Comparison of ENCODE assay signal across 8 mouse cellular contexts in genomic region chr17:44672806-44673205, GRCm38 (mm10).
DNase-seq lines count a peak whose midpoint lies in the region; ATAC-seq and TF ChIP-seq lines count a peak whose summit lies in the region.

No protein-coding gene starts in this region.

- H3K4me1 ChIP-seq in heart, embryonic 14.5 days (ENCODE audit: control insufficient read depth in 2 of 2, insufficient read depth in 2 of 2, low read length in 2 of 2), result peaks cover 14 to 21% of the 10 kb centered on the region in 2 experiments
- H3K4me1 ChIP-seq in embryonic fibroblast, embryonic 13.5 days (ENCODE audit: control insufficient read depth, insufficient read depth, low read length), result no peaks in the 10 kb centered on the region; the same call in none of the 2 replicates
- no peaks in the 10 kb centered on the region for H3K4me1 ChIP-seq in small intestine, adult 2 months (ENCODE audit: control insufficient read depth, insufficient read depth, insufficient read length, low read length)

- no peaks in the 10 kb centered on the region for H3K27me3 ChIP-seq in heart, embryonic 14.5 days (ENCODE audit: control insufficient read depth, insufficient read depth, low read length)
- H3K27me3 ChIP-seq in small intestine, adult 2 months (ENCODE audit: control insufficient read depth, insufficient read depth, low read length), result no peaks in the 10 kb centered on the region

- TF ChIP-seq POLR2A in embryonic fibroblast, embryonic 13.5 days (IDR thresholded peaks at IDR 0.05; ENCODE audit: low read depth, low read length), result no peak
- no peak for TF ChIP-seq POLR2A in small intestine, adult 2 months (IDR thresholded peaks at IDR 0.05; ENCODE audit: low read depth, low read length)

- H3K4me3 ChIP-seq in heart, embryonic 14.5 days (ENCODE audit: control insufficient read depth in 1 of 2, insufficient read depth in 1 of 2, low read depth in 1 of 2, low read length in 2 of 2), result no peak overlapping the region
- H3K4me3 ChIP-seq in embryonic fibroblast, embryonic 13.5 days (ENCODE audit: insufficient read depth, low read length), result no peak overlapping the region
- H3K4me3 ChIP-seq in small intestine, adult 2 months (ENCODE audit: low read depth, low read length), result no peak overlapping the region

- 0 out of 2 replicates have a peak, but pooled peaks have one; percentile 14 for TF ChIP-seq CTCF in embryonic fibroblast, embryonic 13.5 days (IDR thresholded peaks at IDR 0.05; ENCODE audit: borderline replicate concordance, insufficient read depth, low read length)
- TF ChIP-seq CTCF in small intestine, adult 2 months (IDR thresholded peaks at IDR 0.05; ENCODE audit: extremely low read depth, insufficient read length, insufficient replicate concordance, low read depth, low read length), result peak; percentile 28; the same call in 1 of the 2 replicates

- peak overlapping the region in 1 of 2 experiments; percentile 11; a peak in 2 of 4 replicates for H3K27ac ChIP-seq in heart, embryonic 14.5 days (replicated peaks in 1 of 2; ENCODE audit: control insufficient read depth in 1 of 2, insufficient read depth in 1 of 2, low read depth in 2 of 2, low read length in 2 of 2)
- H3K27ac ChIP-seq in embryonic fibroblast, embryonic 13.5 days (ENCODE audit: insufficient read depth, low read length), result no peak overlapping the region
- H3K27ac ChIP-seq in small intestine, adult 2 months (ENCODE audit: insufficient read depth, low read depth, low read length), result no peak overlapping the region

- WGBS in heart, embryonic 14.5 days, result 56% methylated on average over 7 of the region's 7 CpGs
- 55% methylated on average over 7 of the region's 7 CpGs for WGBS in small intestine, adult 2 months

- ATAC-seq in heart, embryonic 14.5 days (ENCODE audit: insufficient number of reproducible peaks, insufficient read depth, low FRiP score, low read depth), result no peak

- no peak for DNase-seq in heart, adult 8-10 months (ENCODE audit: low spot score)
- peak; percentile 43 to 58 for DNase-seq in CD8-positive naive resting alpha-beta T cell, adult 2 months (ENCODE audit: low read depth in 2 of 2, low spot score in 2 of 2)
- no peak for DNase-seq in cerebellum, adult 9-10 months
- no peak for DNase-seq in left cerebral cortex, adult 18-20 months (ENCODE audit: low spot score in 2 of 2)
- no peak for DNase-seq in cerebellum, adult 11-12 months

- H3K9ac ChIP-seq in heart, embryonic 14.5 days (ENCODE audit: low read length), result no peak overlapping the region

- H3K9me3 ChIP-seq in heart, embryonic 14.5 days (ENCODE audit: control insufficient read depth, low read length), result no peaks in the 10 kb centered on the region

- H3K4me2 ChIP-seq in heart, embryonic 14.5 days (ENCODE audit: low read length), result peak overlapping the region; percentile 34

- H3K36me3 ChIP-seq in heart, embryonic 14.5 days (ENCODE audit: control insufficient read depth, insufficient read depth, low read length), result no peaks in the 10 kb centered on the region
- no peaks in the 10 kb centered on the region for H3K36me3 ChIP-seq in small intestine, adult 2 months (ENCODE audit: control insufficient read depth, insufficient read depth, low read length)

Comparison
In these comparisons a context has a peak if more than half of its experiments do, and no peak if none do; other contexts are left out.
1. DNase-seq: peak in CD8-positive naive resting alpha-beta T cell, adult 2 months (2 of 2); none in heart, adult 8-10 months (single experiment), cerebellum, adult 9-10 months (single experiment), left cerebral cortex, adult 18-20 months (0 of 2) and cerebellum, adult 11-12 months (single experiment).